Mouse (Mus musculus) spleen, adult 2 months (tissue): Measurements from ENCODE around the gene Stat6. TPM values are rescaled to one million over a fixed set of nuclear protein-coding genes. Genes with fewer than 3 reads are reported as not detected.

ENCODE experiments used
- DNase-seq, 2 experiments: peaks; one replicate each; pipeline versions ENCODE4 v3.0.0 to v3.0.0-alpha.2; 2012 to 2021; ENCODE audit warnings: low spot score in 2 of 2, low read depth in 1 of 2
- H3K27ac ChIP-seq: fragments of 200-500 bp; 2 replicates; pipeline ENCODE4 v1.5.1; 2012; ENCODE audit warnings: low read length, inconsistent platforms; ENCODE audit not compliant: insufficient read depth
- H3K27me3 ChIP-seq: fragments of 200-500 bp; 2 replicates; pipeline ENCODE4 v1.6.1; 2012; ENCODE audit warnings: mild to moderate bottlenecking, moderate library complexity, low read length, inconsistent platforms; ENCODE audit not compliant: control insufficient read depth, insufficient read depth
- H3K36me3 ChIP-seq: fragments of 200-500 bp; 2 replicates; pipeline ENCODE4 v1.6.1; 2012; ENCODE audit warnings: mild to moderate bottlenecking, low read length, inconsistent platforms; ENCODE audit not compliant: control insufficient read depth, insufficient read depth
- H3K4me1 ChIP-seq: fragments of 200-500 bp; 2 replicates; pipeline ENCODE4 v1.6.1; 2011; ENCODE audit warnings: inconsistent platforms; ENCODE audit not compliant: control insufficient read depth, insufficient read depth, insufficient read length
- H3K4me3 ChIP-seq: fragments of 200-500 bp; 2 replicates; pipeline ENCODE4 v1.5.1; 2011; ENCODE audit warnings: mild to moderate bottlenecking, inconsistent platforms; ENCODE audit not compliant: insufficient read depth, insufficient read length; ENCODE audit errors: extremely low read depth
- CTCF ChIP-seq: fragments of 200-500 bp; IDR thresholded peaks from 2 replicates; pipeline ENCODE4 v1.5.1; 2011; ENCODE audit warnings: mild to moderate bottlenecking, inconsistent platforms; ENCODE audit not compliant: insufficient read depth, insufficient read length, insufficient replicate concordance; ENCODE audit errors: extremely low read depth
- POLR2A ChIP-seq: fragments of 200-500 bp; IDR thresholded peaks from 2 replicates; pipeline ENCODE4 v1.6.1; 2011; ENCODE audit warnings: low read depth, low read length, inconsistent platforms
- WGBS: fragments of 180-500 bp; shearing (Covaris S2); methylation state at CpG from one replicate; pipeline ENCODE4 v1.1.7; 2018; 5-methylcytosine and 5-hydroxymethylcytosine counted together
- polyA plus RNA-seq: library from polyadenylated mRNA; depleted of rRNA; stranded (reverse); fragments of >200 nt; gene quantifications from 2 replicates; pipeline ENCODE4 v1.2.3, GENCODE M21; 2012

The Stat6 gene
- polyA plus RNA-seq, 1 experiment, result 126 TPM

GRCm38 (mm10) chr10:127679881-127680280 lies 37.1 kb downstream of the Stat6 start:
- no peak for TF ChIP-seq CTCF
- TF ChIP-seq POLR2A, result no peak
- no peak for DNase-seq
- no peaks in the 10 kb centered on the region for H3K27me3 ChIP-seq
- H3K27ac ChIP-seq, result no peak overlapping the region
- H3K4me3 ChIP-seq, result no peak overlapping the region
- no peaks in the 10 kb centered on the region for H3K36me3 ChIP-seq
- 93% methylated on average over 3 of the region's 3 CpGs for WGBS
- H3K4me1 ChIP-seq, result peaks cover 4% of the 10 kb centered on the region

- Histone ChIP-seq H3K27ac (no peak overlapping the region), H3K4me1 (no peaks in the 10 kb centered on the region), H3K36me3 (no peaks in the 10 kb centered on the region), H3K4me3 (no peak overlapping the region), H3K27me3 (no peaks in the 10 kb centered on the region)
- no peak for DNase-seq
- TF ChIP-seq POLR2A (no peak), CTCF (no peak)
- 88% methylated on average over 6 of the region's 6 CpGs for WGBS
Measured at GRCm38 (mm10) chr10:127682886-127683285, 40.1 kb downstream of the Stat6 start.

- Histone ChIP-seq H3K27ac (no peak overlapping the region), H3K4me1 (no peaks in the 10 kb centered on the region), H3K27me3 (no peaks in the 10 kb centered on the region), H3K36me3 (peaks cover 11% of the 10 kb centered on the region), H3K4me3 (no peak overlapping the region)
- TF ChIP-seq CTCF (no peak), POLR2A (no peak)
- no peak for DNase-seq
- WGBS, result 35% methylated on average over 1 of the region's 1 CpGs
Measured at GRCm38 (mm10) chr10:127691053-127691452, 48.3 kb downstream of the Stat6 start.

- Histone ChIP-seq H3K27me3 (no peaks in the 10 kb centered on the region), H3K4me1 (no peaks in the 10 kb centered on the region), H3K27ac (no peak overlapping the region), H3K4me3 (no peak overlapping the region), H3K36me3 (peaks cover 12% of the 10 kb centered on the region)
- WGBS, result 65% methylated on average over 2 of the region's 2 CpGs
- TF ChIP-seq POLR2A (no peak), CTCF (no peak)
- no peak for DNase-seq
Measured at GRCm38 (mm10) chr10:127694636-127695035, 51.9 kb downstream of the Stat6 start.

GRCm38 (mm10) chr10:127695775-127696174 lies 53.0 kb downstream of the Stat6 start:
- peaks cover 12% of the 10 kb centered on the region for H3K36me3 ChIP-seq
- no peak for DNase-seq
- 94% methylated on average over 7 of the region's 7 CpGs for WGBS
- TF ChIP-seq CTCF (no peak), POLR2A (no peak)
- H3K4me1 ChIP-seq, result no peaks in the 10 kb centered on the region
- no peak overlapping the region for H3K4me3 ChIP-seq
- H3K27me3 ChIP-seq, result no peaks in the 10 kb centered on the region
- H3K27ac ChIP-seq, result no peak overlapping the region

GRCm38 (mm10) chr10:127698966-127699365 lies 56.2 kb downstream of the Stat6 start:
- H3K36me3 ChIP-seq, result peaks cover 5% of the 10 kb centered on the region
- 96% methylated on average over 7 of the region's 7 CpGs for WGBS
- H3K4me1 ChIP-seq, result no peaks in the 10 kb centered on the region
- no peak overlapping the region for H3K27ac ChIP-seq
- no peak for DNase-seq
- no peak overlapping the region for H3K4me3 ChIP-seq
- no peak for TF ChIP-seq POLR2A
- TF ChIP-seq CTCF, result no peak
- H3K27me3 ChIP-seq, result no peaks in the 10 kb centered on the region

- TF ChIP-seq CTCF (no peak), POLR2A (no peak)
- Histone ChIP-seq H3K4me3 (no peak overlapping the region), H3K27me3 (no peaks in the 10 kb centered on the region), H3K36me3 (peaks cover 3% of the 10 kb centered on the region; the same call in 1 of the 2 replicates), H3K4me1 (no peaks in the 10 kb centered on the region), H3K27ac (no peak overlapping the region)
- no peak for DNase-seq
- 54% methylated on average over 4 of the region's 4 CpGs for WGBS
Measured at GRCm38 (mm10) chr10:127703299-127703698, 60.5 kb downstream of the Stat6 start.
